Mouse (Mus musculus): Measurements from ENCODE around the gene Vmp1.

- TF ChIP-seq NELFE (IDR thresholded peaks at IDR 0.05; ENCODE audit: low read depth, low read length) (no peak), CTCF (conservative IDR thresholded peaks at IDR 0.05 in 1 of 2, IDR thresholded peaks at IDR 0.05 in 1 of 2; ENCODE audit: low read depth in 2 of 2, low read length in 2 of 2) (no peak), ETS1 (conservative IDR thresholded peaks at IDR 0.05; ENCODE audit: low read depth, low read length) (no peak), RAD21 (IDR thresholded peaks at IDR 0.05; ENCODE audit: low read depth, low read length) (no peak), POLR2A (IDR thresholded peaks at IDR 0.05; ENCODE audit: low read depth, low read length) (no peak), JUND (conservative IDR thresholded peaks at IDR 0.05; ENCODE audit: low read depth, low read length) (no peak), JUN (IDR thresholded peaks at IDR 0.05; ENCODE audit: insufficient read depth, low read depth, low read length) (no peak), UBTF (IDR thresholded peaks at IDR 0.05; ENCODE audit: low read depth, low read length) (no peak), EP300 (IDR thresholded peaks at IDR 0.05; ENCODE audit: low read length) (no peak), ZMIZ1 (IDR thresholded peaks at IDR 0.05; ENCODE audit: low read depth, low read length) (no peak), SIN3A (IDR thresholded peaks at IDR 0.05; ENCODE audit: low read length) (0 out of 2 replicates have a peak, but pooled peaks have one; percentile 52), HCFC1 (IDR thresholded peaks at IDR 0.05; ENCODE audit: low read depth, low read length) (no peak), NRF1 (IDR thresholded peaks at IDR 0.05; ENCODE audit: low read depth, low read length) (no peak), USF1 (IDR thresholded peaks at IDR 0.05; ENCODE audit: low read depth, low read length) (no peak)
These were observed 95.8 kb downstream of the Vmp1 start for GRCm38 (mm10) chr11:86587830-86588229.

Data from CH12.LX (cell line).